Mouse (Mus musculus) heart, embryonic 14.5 days (tissue): ENCODE measurements around the gene Fxyd3. TPM values are rescaled to one million over a fixed set of nuclear protein-coding genes. Genes with fewer than 3 reads are reported as not detected.
A peak's percentile ranks its signal among the peaks of the same experiment; 100 is the strongest.

Experiments
- ATAC-seq: fragments of 200-750 bp; cut with Nextera tagmentation; 2 replicates; pipeline ENCODE4 v1.8.0; 2017; ENCODE audit warnings: low read depth, moderate TSS enrichment; ENCODE audit not compliant: insufficient number of reproducible peaks, insufficient read depth, low FRiP score
- H3K27ac ChIP-seq, 2 experiments: fragments of 200-500 bp in 1 of 2; fragments of 300-500 bp in 1 of 2; sonication (generic) in 1 of 2; replicated peaks in 1 of 2; 2 replicates each; pipeline ENCODE4 v1.5.1; 2012 to 2014; ENCODE audit warnings: low read depth in 2 of 2, low read length in 2 of 2, control low read depth in 1 of 2, mild to moderate bottlenecking in 1 of 2, mixed read lengths in 1 of 2; ENCODE audit not compliant: control insufficient read depth in 1 of 2, insufficient read depth in 1 of 2
- H3K27me3 ChIP-seq: fragments of 300-500 bp; sonication (generic); 2 replicates; pipeline ENCODE4 v1.6.1; 2014; ENCODE audit warnings: mild to moderate bottlenecking, low read length, control low read depth; ENCODE audit not compliant: control insufficient read depth, insufficient read depth
- H3K36me3 ChIP-seq: fragments of 300-500 bp; sonication (generic); 2 replicates; pipeline ENCODE4 v1.6.1; 2014; ENCODE audit warnings: mild to moderate bottlenecking, control low read depth, low read length, mixed read lengths; ENCODE audit not compliant: control insufficient read depth, insufficient read depth
- H3K4me1 ChIP-seq, 2 experiments: fragments of 200-500 bp in 1 of 2; fragments of 300-500 bp in 1 of 2; sonication (generic) in 1 of 2; 2 replicates each; pipeline ENCODE4 v1.6.1; 2012 to 2014; ENCODE audit warnings: low read length in 2 of 2, control low read depth in 1 of 2, mixed read lengths in 1 of 2; ENCODE audit not compliant: control insufficient read depth in 2 of 2, insufficient read depth in 2 of 2
- H3K4me2 ChIP-seq: fragments of 300-500 bp; sonication (generic); 2 replicates; pipeline ENCODE4 v1.6.1; 2014; ENCODE audit warnings: mild to moderate bottlenecking, low read length
- H3K4me3 ChIP-seq, 2 experiments: fragments of 200-500 bp in 1 of 2; fragments of 300-500 bp in 1 of 2; sonication (generic) in 1 of 2; 2 replicates each; pipeline ENCODE4 v1.5.1; 2012 to 2014; ENCODE audit warnings: low read length in 2 of 2, mild to moderate bottlenecking in 2 of 2, control low read depth in 1 of 2, low read depth in 1 of 2, moderate library complexity in 1 of 2; ENCODE audit not compliant: control insufficient read depth in 1 of 2, insufficient read depth in 1 of 2
- H3K9ac ChIP-seq: fragments of 300-500 bp; sonication (generic); 2 replicates; pipeline ENCODE4 v1.6.1; 2014; ENCODE audit warnings: mild to moderate bottlenecking, low read length
- H3K9me3 ChIP-seq: fragments of 300-500 bp; sonication (generic); 2 replicates; pipeline ENCODE4 v1.6.1; 2016; ENCODE audit warnings: low read length, control low read depth; ENCODE audit not compliant: control insufficient read depth
- WGBS: fragments of 180-500 bp; shearing (Covaris S2); extraction: QIAGEN DNeasy Blood & Tissue Kit; methylation state at CpG from one replicate; pipeline ENCODE4 v1.1.7; 2014; 5-methylcytosine and 5-hydroxymethylcytosine counted together
- polyA plus RNA-seq: library from polyadenylated mRNA; unstranded; fragments of >200 nt; fragmentation: Nextera tagmentation; extraction: Ambion mirVana; gene quantifications from 2 replicates; pipeline ENCODE4 v1.2.1, GENCODE M21; 2014

Gene Fxyd3
- polyA plus RNA-seq, 1 experiment from 2014 or later: 0.82 TPM

- Histone ChIP-seq H3K27me3 (peaks cover 12% of the 10 kb centered on the region; the same call in 1 of the 2 replicates), H3K36me3 (no peaks in the 10 kb centered on the region), H3K4me1 (peaks cover 2 to 6% of the 10 kb centered on the region in 2 experiments; a peak in 2 of 4 replicates), H3K9ac (no peak overlapping the region), H3K9me3 (no peaks in the 10 kb centered on the region), H3K4me3 (no peak overlapping the region), H3K27ac (no peak overlapping the region), H3K4me2 (no peak overlapping the region)
- WGBS: 74% methylated on average over 7 of the region's 7 CpGs
- ATAC-seq: no peak
Measured at GRCm38 (mm10) chr7:31036917-31037316, 39.6 kb downstream of the Fxyd3 start.

GRCm38 (mm10) chr7:31035291-31035690, 41.2 kb downstream of the Fxyd3 start:
- no peaks in the 10 kb centered on the region for H3K9me3 ChIP-seq
- ATAC-seq: no peak
- peaks cover 0 to 3% of the 10 kb centered on the region in 2 experiments; a peak in 2 of 4 replicates for H3K4me1 ChIP-seq
- no peaks in the 10 kb centered on the region for H3K36me3 ChIP-seq
- 0 out of 2 replicates have a peak, but pooled peaks cover 2% of the 10 kb centered on the region for H3K27me3 ChIP-seq
- 67% methylated on average over 11 of the region's 11 CpGs for WGBS
- no peak overlapping the region for H3K4me3 ChIP-seq
- H3K9ac ChIP-seq: no peak overlapping the region
- H3K27ac ChIP-seq: no peak overlapping the region
- no peak overlapping the region for H3K4me2 ChIP-seq

GRCm38 (mm10) chr7:31034789-31035188, 41.7 kb downstream of the Fxyd3 start:
- Histone ChIP-seq H3K4me1 (peaks cover 0 to 3% of the 10 kb centered on the region in 2 experiments; a peak in 2 of 4 replicates), H3K4me3 (no peak overlapping the region), H3K9me3 (no peaks in the 10 kb centered on the region), H3K27ac (no peak overlapping the region), H3K27me3 (no peaks in the 10 kb centered on the region), H3K4me2 (no peak overlapping the region), H3K9ac (no peak overlapping the region), H3K36me3 (no peaks in the 10 kb centered on the region)
- ATAC-seq: no peak
- WGBS: 59% methylated on average over 11 of the region's 11 CpGs

- ATAC-seq: no peak
- H3K27ac ChIP-seq: 0 out of 4 replicates have a peak overlapping the region, but pooled peaks of 1 of the 2 experiments have one; percentile 26
- H3K9me3 ChIP-seq: no peaks in the 10 kb centered on the region
- no peaks in the 10 kb centered on the region for H3K27me3 ChIP-seq
- H3K36me3 ChIP-seq: no peaks in the 10 kb centered on the region
- 64% methylated on average over 9 of the region's 9 CpGs for WGBS
- no peak overlapping the region for H3K4me3 ChIP-seq
- no peak overlapping the region for H3K9ac ChIP-seq
- peaks cover 0 to 3% of the 10 kb centered on the region in 2 experiments; a peak in 2 of 4 replicates for H3K4me1 ChIP-seq
- no peak overlapping the region for H3K4me2 ChIP-seq
Measured at GRCm38 (mm10) chr7:31033409-31034165, 42.9 kb downstream of the Fxyd3 start.

- 79% methylated on average over 7 of the region's 7 CpGs for WGBS
- Histone ChIP-seq H3K36me3 (no peaks in the 10 kb centered on the region), H3K4me3 (no peak overlapping the region), H3K4me1 (peaks cover 0 to 3% of the 10 kb centered on the region in 2 experiments; a peak in 2 of 4 replicates), H3K9ac (no peak overlapping the region), H3K27ac (no peak overlapping the region), H3K27me3 (no peaks in the 10 kb centered on the region), H3K4me2 (no peak overlapping the region), H3K9me3 (no peaks in the 10 kb centered on the region)
- no peak for ATAC-seq
Measured at GRCm38 (mm10) chr7:31031731-31032130, 44.8 kb downstream of the Fxyd3 start.

- Histone ChIP-seq H3K27me3 (no peaks in the 10 kb centered on the region), H3K36me3 (no peaks in the 10 kb centered on the region), H3K4me3 (no peak overlapping the region), H3K4me1 (peaks cover 0 to 3% of the 10 kb centered on the region in 2 experiments; a peak in 2 of 4 replicates), H3K9me3 (0 out of 2 replicates have a peak, but pooled peaks cover 2% of the 10 kb centered on the region), H3K9ac (no peak overlapping the region), H3K4me2 (no peak overlapping the region), H3K27ac (no peak overlapping the region)
- 72% methylated on average over 2 of the region's 2 CpGs for WGBS
- ATAC-seq: no peak
Measured at GRCm38 (mm10) chr7:31030717-31031116, 45.8 kb downstream of the Fxyd3 start.

GRCm38 (mm10) chr7:31028609-31029008, 47.9 kb downstream of the Fxyd3 start:
- peaks cover 0 to 1% of the 10 kb centered on the region in 2 experiments; a peak in 2 of 4 replicates for H3K4me1 ChIP-seq
- no peaks in the 10 kb centered on the region for H3K36me3 ChIP-seq
- no peaks in the 10 kb centered on the region for H3K27me3 ChIP-seq
- 0 out of 2 replicates have a peak, but pooled peaks cover 2% of the 10 kb centered on the region for H3K9me3 ChIP-seq
- H3K9ac ChIP-seq: no peak overlapping the region
- no peak overlapping the region for H3K4me3 ChIP-seq
- H3K27ac ChIP-seq: no peak overlapping the region
- no peak for ATAC-seq
- WGBS: 64% methylated on average over 8 of the region's 8 CpGs
- no peak overlapping the region for H3K4me2 ChIP-seq
